Mouse (Mus musculus) lung, adult 2 months (tissue): ENCODE data around the gene Actr6. TPM values are rescaled to one million over a fixed set of nuclear protein-coding genes. Genes with fewer than 3 reads are reported as not detected.
"Not testable (repeated sequence)": the region's sequence is repeated elsewhere in the genome, so short reads cannot be mapped to it uniquely, and the experiment has no call there.

Source experiments
- DNase-seq: peaks from one replicate; pipeline ENCODE4 v3.0.0; 2022
- H3K4me1 ChIP-seq: fragments of 200-500 bp; 2 replicates; pipeline ENCODE4 v1.6.1; 2011; ENCODE audit warnings: low read length; ENCODE audit not compliant: control insufficient read depth, insufficient read depth
- H3K4me3 ChIP-seq: fragments of 200-500 bp; replicated peaks from 2 replicates; pipeline ENCODE3; 2011; ENCODE audit warnings: low read depth, mild to moderate bottlenecking, control low read depth, low read length; ENCODE audit errors: extremely low read depth
- CTCF ChIP-seq: fragments of 200-500 bp; IDR thresholded peaks from 2 replicates; pipeline ENCODE4 v1.5.1; 2011; ENCODE audit warnings: mild to moderate bottlenecking, low read length, control low read depth; ENCODE audit not compliant: insufficient read depth
- POLR2A ChIP-seq: fragments of 200-500 bp; IDR thresholded peaks from 2 replicates; pipeline ENCODE4 v1.6.1; 2011; ENCODE audit warnings: low read depth, mild to moderate bottlenecking, control low read depth, low read length, borderline replicate concordance; ENCODE audit errors: extremely low read depth
- WGBS: fragments of 180-500 bp; shearing (Covaris S2); methylation state at CpG from one replicate; pipeline ENCODE4 v1.1.7; 2018; 5-methylcytosine and 5-hydroxymethylcytosine counted together
- polyA plus RNA-seq: library from polyadenylated mRNA; depleted of rRNA; stranded (reverse); fragments of >200 nt; gene quantifications from 2 replicates; pipeline ENCODE4 v1.2.3, GENCODE M21; 2012

Actr6 gene
- polyA plus RNA-seq, 1 experiment = 1.7 TPM

GRCm38 (mm10) chr10:89685391-89686138 lies 46.5 kb downstream of the Actr6 start:
- TF ChIP-seq CTCF (no peak), POLR2A (no peak)
- 1% methylated on average over 51 of the region's 51 CpGs for WGBS
- Histone ChIP-seq H3K4me3 (peak overlapping the region; percentile 86), H3K4me1 (no peaks in the 10 kb centered on the region; the same call in 1 of the 2 replicates)
- DNase-seq = no peak

GRCm38 (mm10) chr10:89682961-89683360 lies 49.1 kb downstream of the Actr6 start:
- H3K4me1 ChIP-seq = peaks cover 3% of the 10 kb centered on the region; the same call in 1 of the 2 replicates
- WGBS = 83% methylated on average over 10 of the region's 10 CpGs
- TF ChIP-seq POLR2A = no peak
- H3K4me3 ChIP-seq = no peak overlapping the region
- no peak for DNase-seq

- WGBS = 72% methylated on average over 1 of the region's 1 CpGs
Observed at GRCm38 (mm10) chr10:89682157-89682556, 49.9 kb downstream of the Actr6 start.

GRCm38 (mm10) chr10:89681706-89682105 lies 50.4 kb downstream of the Actr6 start:
- DNase-seq = no peak

More at GRCm38 (mm10) chr10:89682157-89682556, 49.9 kb downstream of the Actr6 start:
- TF ChIP-seq POLR2A (no peak), CTCF (no peak)
- DNase-seq = no peak
- Histone ChIP-seq H3K4me1 (peaks cover 3% of the 10 kb centered on the region; the same call in 1 of the 2 replicates), H3K4me3 (no peak overlapping the region)

GRCm38 (mm10) chr10:89680517-89680916 lies 51.6 kb downstream of the Actr6 start:
- 55% methylated on average over 3 of the region's 3 CpGs for WGBS
- Histone ChIP-seq H3K4me3 (no peak overlapping the region), H3K4me1 (peaks cover 3% of the 10 kb centered on the region; the same call in 1 of the 2 replicates)
- no peak for DNase-seq
- no peak for TF ChIP-seq POLR2A
- no peak for TF ChIP-seq CTCF

More at GRCm38 (mm10) chr10:89681706-89682105, 50.4 kb downstream of the Actr6 start:
- WGBS = 73% methylated on average over 4 of the region's 4 CpGs
- Histone ChIP-seq H3K4me3 (no peak overlapping the region), H3K4me1 (peaks cover 3% of the 10 kb centered on the region; the same call in 1 of the 2 replicates)
- TF ChIP-seq POLR2A (no peak), CTCF (no peak)

- peaks cover 3% of the 10 kb centered on the region; the same call in 1 of the 2 replicates for H3K4me1 ChIP-seq
- no peak for DNase-seq
- 84% methylated on average over 1 of the region's 1 CpGs for WGBS
- no peak overlapping the region for H3K4me3 ChIP-seq
- TF ChIP-seq CTCF = no peak
- no peak for TF ChIP-seq POLR2A
Observed at GRCm38 (mm10) chr10:89679448-89679847, 52.6 kb downstream of the Actr6 start.

- DNase-seq = no peak
- peaks cover 3% of the 10 kb centered on the region; the same call in 1 of the 2 replicates for H3K4me1 ChIP-seq
- 88% methylated on average over 4 of the region's 4 CpGs for WGBS
- TF ChIP-seq CTCF (no peak), POLR2A (no peak)
- no peak overlapping the region for H3K4me3 ChIP-seq
Observed at GRCm38 (mm10) chr10:89678054-89678453, 54.0 kb downstream of the Actr6 start.

GRCm38 (mm10) chr10:89676609-89677008 lies 55.5 kb downstream of the Actr6 start:
- 83% methylated on average over 4 of the region's 4 CpGs for WGBS
- DNase-seq = no peak
- TF ChIP-seq CTCF (no peak), POLR2A (no peak)
- peaks cover 3% of the 10 kb centered on the region; the same call in 1 of the 2 replicates for H3K4me1 ChIP-seq
- no peak overlapping the region for H3K4me3 ChIP-seq

- H3K4me3 ChIP-seq, DNase-seq, H3K4me1 ChIP-seq: not testable (repeated sequence)
- WGBS = 95% methylated on average over 5 of the region's 5 CpGs
Observed at GRCm38 (mm10) chr10:89670371-89670770, 61.7 kb downstream of the Actr6 start.

- TF ChIP-seq CTCF = no peak
- TF ChIP-seq POLR2A = no peak
- Histone ChIP-seq H3K4me3 (no peak overlapping the region), H3K4me1 (no peaks in the 10 kb centered on the region; the same call in 1 of the 2 replicates)
- WGBS = 89% methylated on average over 7 of the region's 7 CpGs
- no peak for DNase-seq
Observed at GRCm38 (mm10) chr10:89667571-89667970, 64.5 kb downstream of the Actr6 start.

- 94% methylated on average over 9 of the region's 9 CpGs for WGBS
- no peaks in the 10 kb centered on the region; the same call in 1 of the 2 replicates for H3K4me1 ChIP-seq
- TF ChIP-seq POLR2A = no peak
- TF ChIP-seq CTCF = no peak
- no peak for DNase-seq
- no peak overlapping the region for H3K4me3 ChIP-seq
Observed at GRCm38 (mm10) chr10:89665679-89666078, 66.4 kb downstream of the Actr6 start.
